Mouse (Mus musculus) frontal cortex, postnatal 10 days (tissue): ENCODE data around the gene Atp5mpl.

ENCODE experiments used
- DNase-seq, 2 experiments: peaks; one replicate each; pipeline ENCODE4 v3.0.0; 2022; ENCODE audit warnings: low spot score in 2 of 2, mixed read lengths in 1 of 2

Atp5mpl gene

GRCm38 (mm10) chr12:111912802-111913201 is 54.0 kb downstream of the Atp5mpl start:
- no peak for DNase-seq

GRCm38 (mm10) chr12:111911796-111912195 is 55.0 kb downstream of the Atp5mpl start:
- DNase-seq = no peak
